Mouse (Mus musculus) c-Kit-positive CD71-negative TER-119-negative erythroid progenitor cells, embryonic 14.5 days (primary cell): ENCODE results near the gene Pkn3.
A peak's percentile ranks its signal among the peaks of the same experiment; 100 is the strongest.
"Not testable (repeated sequence)": the region's sequence is repeated elsewhere in the genome, so short reads cannot be mapped to it uniquely, and the experiment has no call there.

Source experiments
- DNase-seq: peaks from one replicate; pipeline ENCODE4 v3.0.0-alpha.2; 2013; ENCODE audit warnings: low read depth

Pkn3 gene

GRCm38 (mm10) chr2:30095882-30096527, 18.5 kb downstream of the Pkn3 start:
- DNase-seq: peak; percentile 56

GRCm38 (mm10) chr2:30100214-30100613, 22.7 kb downstream of the Pkn3 start:
- DNase-seq: no peak

GRCm38 (mm10) chr2:30106364-30106763, 28.9 kb downstream of the Pkn3 start:
- peak; percentile 65 for DNase-seq

- DNase-seq: no peak
These were observed 30.2 kb downstream of the Pkn3 start for GRCm38 (mm10) chr2:30107646-30108045.

GRCm38 (mm10) chr2:30108260-30108659, 30.8 kb downstream of the Pkn3 start:
- DNase-seq: no peak

- no peak for DNase-seq
These were observed 34.0 kb downstream of the Pkn3 start for GRCm38 (mm10) chr2:30111500-30111899.

- DNase-seq: no peak
These were observed 35.1 kb downstream of the Pkn3 start for GRCm38 (mm10) chr2:30112564-30112963.

- DNase-seq: no peak
These were observed 42.2 kb downstream of the Pkn3 start for GRCm38 (mm10) chr2:30119641-30120051.

- no peak for DNase-seq
These were observed 42.8 kb downstream of the Pkn3 start for GRCm38 (mm10) chr2:30120269-30120668.

GRCm38 (mm10) chr2:30122766-30123165, 45.3 kb downstream of the Pkn3 start:
- DNase-seq: no peak

GRCm38 (mm10) chr2:30123729-30124471, 46.4 kb downstream of the Pkn3 start:
- DNase-seq: peak; percentile 22

- DNase-seq: peak; percentile 81
These were observed 47.2 kb downstream of the Pkn3 start, which contains the start of gene Zer1 for GRCm38 (mm10) chr2:30124472-30125274. Gene Zer1 (minus strand): TSS chr2:30124585.

- DNase-seq: peak; percentile 37
These were observed 51.3 kb downstream of the Pkn3 start for GRCm38 (mm10) chr2:30128789-30129188.

GRCm38 (mm10) chr2:30130156-30130555, 52.7 kb downstream of the Pkn3 start:
- DNase-seq: no peak

GRCm38 (mm10) chr2:30131240-30131639, 53.8 kb downstream of the Pkn3 start:
- DNase-seq: not testable (repeated sequence)

- DNase-seq: no peak
These were observed 55.5 kb downstream of the Pkn3 start for GRCm38 (mm10) chr2:30132801-30133612.

- DNase-seq: peak; percentile 95
These were observed 56.3 kb downstream of the Pkn3 start, which contains the start of gene Tbc1d13 for GRCm38 (mm10) chr2:30133613-30134377. Gene Tbc1d13 (plus strand): TSS chr2:30133746.

- no peak for DNase-seq
These were observed 56.9 kb downstream of the Pkn3 start for GRCm38 (mm10) chr2:30134378-30134711.

GRCm38 (mm10) chr2:30134928-30135620, 57.6 kb downstream of the Pkn3 start:
- no peak for DNase-seq

GRCm38 (mm10) chr2:30136458-30136857, 59.0 kb downstream of the Pkn3 start:
- no peak for DNase-seq
